Mouse (Mus musculus): ENCODE measurements around the gene Ddit4.

DNA sequence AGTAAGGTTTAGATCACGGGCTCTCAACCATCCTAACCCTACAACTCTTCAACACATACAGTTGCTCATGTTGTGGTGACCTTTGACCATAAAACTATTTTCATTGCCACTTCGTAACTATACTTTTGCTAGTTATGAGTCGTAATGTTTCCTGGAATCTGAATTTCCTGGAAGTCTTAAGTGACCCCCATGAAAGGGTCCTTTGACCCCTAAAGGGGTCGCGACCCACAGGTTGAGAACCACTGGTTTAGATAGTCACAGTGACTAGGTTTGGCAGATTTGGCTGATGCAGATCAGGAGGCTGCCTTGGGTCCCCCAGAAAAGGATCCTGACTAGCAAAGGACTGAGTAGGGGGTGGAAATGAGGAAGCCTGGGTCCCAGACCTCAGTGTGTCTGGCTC lies 13.0 kb downstream of the Ddit4 start:
- no peak for TF ChIP-seq POLR2A (IDR thresholded peaks at IDR 0.05; ENCODE audit: insufficient read depth, low read depth, low read length)
- TF ChIP-seq CTCF (IDR thresholded peaks at IDR 0.05; ENCODE audit: insufficient read depth, low read depth, low read length): no peak

Data from olfactory bulb, adult 2 months (tissue).